Mouse (Mus musculus) midbrain, embryonic 11.5 days (tissue): ENCODE results near the gene Ropn1l. TPM values are rescaled to one million over a fixed set of nuclear protein-coding genes. Genes with fewer than 3 reads are reported as not detected.

Source experiments
- ATAC-seq: fragments of 200-750 bp; cut with Nextera tagmentation; 2 replicates; pipeline ENCODE4 v1.8.0; 2017; ENCODE audit warnings: moderate TSS enrichment, moderate library complexity; ENCODE audit not compliant: low FRiP score
- DNase-seq: peaks from one replicate; pipeline ENCODE4 v3.0.0; 2015; ENCODE audit warnings: low spot score; ENCODE audit errors: missing footprints
- H3K27ac ChIP-seq: fragments of 300-500 bp; sonication (generic); 2 replicates; pipeline ENCODE4 v1.5.1; 2014; ENCODE audit warnings: low read depth, low read length
- H3K27me3 ChIP-seq: fragments of 300-500 bp; sonication (generic); 2 replicates; pipeline ENCODE4 v1.6.1; 2014; ENCODE audit warnings: mild to moderate bottlenecking, low read length, moderate library complexity, mixed read lengths; ENCODE audit not compliant: control insufficient read depth, insufficient read depth
- H3K36me3 ChIP-seq: fragments of 300-500 bp; sonication (generic); 2 replicates; pipeline ENCODE4 v1.6.1; 2014; ENCODE audit warnings: mild to moderate bottlenecking, low read length, moderate library complexity, mixed read lengths; ENCODE audit not compliant: control insufficient read depth, insufficient read depth
- H3K4me1 ChIP-seq: fragments of 300-500 bp; sonication (generic); 2 replicates; pipeline ENCODE4 v1.6.1; 2014; ENCODE audit warnings: low read length; ENCODE audit not compliant: control insufficient read depth, insufficient read depth
- H3K4me2 ChIP-seq: fragments of 300-500 bp; sonication (generic); 2 replicates; pipeline ENCODE4 v1.6.1; 2014; ENCODE audit warnings: mild to moderate bottlenecking, moderate library complexity
- H3K4me3 ChIP-seq: fragments of 300-500 bp; sonication (generic); 2 replicates; pipeline ENCODE4 v1.5.1; 2014; ENCODE audit warnings: low read depth, low read length
- H3K9ac ChIP-seq: fragments of 300-500 bp; sonication (generic); 2 replicates; pipeline ENCODE4 v1.6.1; 2014; ENCODE audit warnings: low read length
- H3K9me3 ChIP-seq: fragments of 300-500 bp; sonication (generic); 2 replicates; pipeline ENCODE4 v1.6.1; 2016; ENCODE audit warnings: low read length; ENCODE audit not compliant: control insufficient read depth
- WGBS: fragments of 180-500 bp; shearing (Covaris S2); extraction: QIAGEN DNeasy Blood & Tissue Kit; methylation state at CpG from one replicate; pipeline ENCODE4 v1.1.7; 2014; 5-methylcytosine and 5-hydroxymethylcytosine counted together
- polyA plus RNA-seq: library from polyadenylated mRNA; unstranded; fragments of >200 nt; fragmentation: Nextera tagmentation; extraction: Ambion mirVana; gene quantifications from 2 replicates; pipeline ENCODE4 v1.2.1, GENCODE M21; 2014

The Ropn1l gene
- polyA plus RNA-seq, 1 experiment from 2014 or later = 4.0 TPM

DNA sequence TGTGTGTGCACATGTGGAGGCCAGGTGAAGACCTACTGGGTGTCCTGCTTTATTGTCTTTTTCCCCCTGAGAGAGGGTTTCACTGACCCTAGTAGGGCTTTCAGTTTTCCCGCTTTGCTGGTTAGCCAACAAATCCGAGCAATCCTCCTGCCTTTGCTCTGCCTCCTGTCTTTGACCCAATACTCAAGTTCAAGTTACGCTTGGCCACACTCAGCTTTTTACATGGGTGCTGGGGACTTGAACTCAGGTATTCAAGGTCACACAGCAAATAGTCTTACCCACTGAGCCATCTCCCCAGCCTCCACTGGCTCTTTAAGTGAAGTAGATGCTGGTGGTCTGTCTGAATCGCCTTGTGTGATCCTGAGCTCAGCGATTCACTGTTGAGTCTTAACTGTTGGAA, 46.7 kb downstream of the Ropn1l start:
- no peak for ATAC-seq

GRCm38 (mm10) chr15:31404346-31404745, 49.2 kb downstream of the Ropn1l start:
- Histone ChIP-seq H3K4me3 (no peak overlapping the region), H3K36me3 (no peaks in the 10 kb centered on the region), H3K4me1 (no peaks in the 10 kb centered on the region), H3K27me3 (no peaks in the 10 kb centered on the region), H3K27ac (no peak overlapping the region), H3K9me3 (no peaks in the 10 kb centered on the region), H3K9ac (no peak overlapping the region), H3K4me2 (no peak overlapping the region)
- ATAC-seq = no peak
- WGBS = 84% methylated on average over 8 of the region's 8 CpGs
- DNase-seq = no peak

More for the DNA sequence above, 46.7 kb downstream of the Ropn1l start:
- DNase-seq = no peak
- no peak overlapping the region for H3K4me2 ChIP-seq
- H3K9ac ChIP-seq = no peak overlapping the region
- no peaks in the 10 kb centered on the region for H3K27me3 ChIP-seq
- H3K9me3 ChIP-seq = no peaks in the 10 kb centered on the region
- H3K36me3 ChIP-seq = no peaks in the 10 kb centered on the region
- no peaks in the 10 kb centered on the region for H3K4me1 ChIP-seq
- no peak overlapping the region for H3K4me3 ChIP-seq
- WGBS = 85% methylated on average over 5 of the region's 5 CpGs
- no peak overlapping the region for H3K27ac ChIP-seq

- Histone ChIP-seq H3K4me3 (no peak overlapping the region), H3K9me3 (no peaks in the 10 kb centered on the region), H3K27me3 (no peaks in the 10 kb centered on the region), H3K36me3 (no peaks in the 10 kb centered on the region), H3K4me2 (no peak overlapping the region), H3K9ac (no peak overlapping the region), H3K27ac (no peak overlapping the region), H3K4me1 (no peaks in the 10 kb centered on the region)
- DNase-seq = no peak
- WGBS = 59% methylated on average over 12 of the region's 12 CpGs
- ATAC-seq = peak; percentile 74
Measured at GRCm38 (mm10) chr15:31402200-31402892, 51.2 kb downstream of the Ropn1l start.

GRCm38 (mm10) chr15:31400974-31401373, 52.6 kb downstream of the Ropn1l start:
- H3K27me3 ChIP-seq = no peaks in the 10 kb centered on the region
- H3K4me1 ChIP-seq = no peaks in the 10 kb centered on the region
- ATAC-seq = no peak

DNA sequence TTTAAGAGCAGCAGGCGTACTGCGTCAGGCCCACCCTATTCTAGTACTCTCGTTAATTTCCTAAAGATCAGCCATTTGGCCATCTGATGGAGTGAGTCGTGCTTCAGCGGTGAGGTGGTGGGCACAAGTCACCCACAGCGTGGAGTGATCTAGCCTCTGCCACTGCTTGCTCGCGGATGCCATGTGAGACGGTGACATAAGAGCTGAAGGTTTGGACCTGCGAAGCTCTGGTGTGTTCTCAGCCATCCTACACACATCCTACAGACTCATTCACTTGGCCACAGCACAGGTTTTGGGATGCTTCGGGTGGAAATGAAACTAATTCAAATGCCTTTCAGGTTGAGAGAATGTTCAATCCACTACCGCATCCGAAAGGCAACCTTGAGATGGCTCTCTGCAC, 54.8 kb downstream of the Ropn1l start:
- no peak for ATAC-seq
- H3K9me3 ChIP-seq = no peaks in the 10 kb centered on the region
- H3K9ac ChIP-seq = no peak overlapping the region

More at GRCm38 (mm10) chr15:31400974-31401373, 52.6 kb downstream of the Ropn1l start:
- no peaks in the 10 kb centered on the region for H3K36me3 ChIP-seq
- no peak for DNase-seq
- no peak overlapping the region for H3K4me2 ChIP-seq
- no peak overlapping the region for H3K4me3 ChIP-seq
- no peak overlapping the region for H3K27ac ChIP-seq
- no peaks in the 10 kb centered on the region for H3K9me3 ChIP-seq
- no peak overlapping the region for H3K9ac ChIP-seq
- WGBS = 40% methylated on average over 3 of the region's 3 CpGs

DNA sequence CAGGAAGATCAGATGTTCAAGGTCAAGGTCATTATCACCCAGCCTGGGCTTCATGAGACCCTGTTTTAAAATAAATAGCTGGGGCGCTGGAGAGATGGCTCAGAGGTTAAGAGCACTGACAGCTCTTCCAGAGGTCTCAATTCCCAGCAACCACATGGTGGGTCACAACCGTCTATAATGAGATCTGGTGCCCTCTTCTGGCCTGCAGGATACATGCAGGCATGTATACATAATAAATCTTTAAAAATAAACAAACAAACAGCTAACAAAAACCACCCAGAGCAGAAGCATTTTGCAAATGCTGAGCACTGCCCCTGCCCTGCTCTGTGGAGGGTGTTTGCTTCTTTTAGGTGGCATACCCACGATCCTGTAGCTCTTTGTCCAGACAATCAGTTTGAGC, 56.2 kb downstream of the Ropn1l start:
- Histone ChIP-seq H3K9ac (no peak overlapping the region), H3K9me3 (no peaks in the 10 kb centered on the region), H3K4me1 (no peaks in the 10 kb centered on the region), H3K36me3 (no peaks in the 10 kb centered on the region), H3K4me2 (no peak overlapping the region), H3K4me3 (no peak overlapping the region), H3K27ac (no peak overlapping the region), H3K27me3 (no peaks in the 10 kb centered on the region)
- 68% methylated on average over 3 of the region's 3 CpGs for WGBS
- no peak for ATAC-seq
- DNase-seq = no peak

More for the DNA sequence above, 54.8 kb downstream of the Ropn1l start:
- no peaks in the 10 kb centered on the region for H3K36me3 ChIP-seq
- H3K27ac ChIP-seq = no peak overlapping the region
- no peak overlapping the region for H3K4me3 ChIP-seq
- no peaks in the 10 kb centered on the region for H3K4me1 ChIP-seq
- no peaks in the 10 kb centered on the region for H3K27me3 ChIP-seq
- DNase-seq = no peak
- WGBS = 94% methylated on average over 13 of the region's 13 CpGs
- H3K4me2 ChIP-seq = no peak overlapping the region

GRCm38 (mm10) chr15:31396755-31397154, 56.8 kb downstream of the Ropn1l start:
- Histone ChIP-seq H3K4me3 (no peak overlapping the region), H3K4me2 (no peak overlapping the region), H3K27ac (no peak overlapping the region), H3K36me3 (no peaks in the 10 kb centered on the region), H3K9me3 (no peaks in the 10 kb centered on the region), H3K4me1 (no peaks in the 10 kb centered on the region), H3K27me3 (no peaks in the 10 kb centered on the region), H3K9ac (no peak overlapping the region)
- ATAC-seq (no peak), DNase-seq (no peak)
- WGBS = 75% methylated on average over 5 of the region's 5 CpGs

- Histone ChIP-seq H3K4me1 (no peaks in the 10 kb centered on the region), H3K27ac (no peak overlapping the region), H3K27me3 (no peaks in the 10 kb centered on the region), H3K36me3 (no peaks in the 10 kb centered on the region), H3K4me3 (no peak overlapping the region), H3K4me2 (no peak overlapping the region), H3K9ac (no peak overlapping the region), H3K9me3 (no peaks in the 10 kb centered on the region)
- 91% methylated on average over 4 of the region's 4 CpGs for WGBS
- DNase-seq (no peak), ATAC-seq (no peak)
Measured at GRCm38 (mm10) chr15:31395986-31396385, 57.6 kb downstream of the Ropn1l start.

DNA sequence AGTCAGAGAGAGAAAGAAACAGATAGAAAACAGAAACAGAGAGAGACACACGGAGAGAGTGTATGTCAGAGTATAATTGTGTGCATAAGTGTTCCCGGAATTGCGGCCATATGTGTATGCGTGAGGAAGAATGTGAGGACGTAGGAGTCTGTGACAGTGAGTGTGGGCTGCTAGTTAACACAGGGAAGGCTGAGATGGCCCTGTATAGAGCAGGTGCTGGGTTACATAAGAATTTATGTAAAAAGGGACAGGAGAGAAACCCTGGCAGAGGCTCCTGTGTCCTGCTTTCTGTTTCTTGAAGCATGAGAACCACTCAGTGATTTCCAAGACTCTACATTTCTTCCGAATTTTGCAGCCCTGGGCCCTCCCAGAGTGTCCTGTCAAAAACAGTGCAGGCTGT, 60.1 kb downstream of the Ropn1l start:
- Histone ChIP-seq H3K4me3 (no peak overlapping the region), H3K4me2 (no peak overlapping the region), H3K27me3 (no peaks in the 10 kb centered on the region), H3K9ac (no peak overlapping the region), H3K4me1 (no peaks in the 10 kb centered on the region), H3K36me3 (no peaks in the 10 kb centered on the region), H3K27ac (no peak overlapping the region), H3K9me3 (no peaks in the 10 kb centered on the region)
- 88% methylated on average over 6 of the region's 6 CpGs for WGBS
- ATAC-seq (no peak), DNase-seq (no peak)
